Mouse (Mus musculus) kidney, embryonic 16.5 days (tissue): Measurements from ENCODE around the gene Ttl. TPM values are rescaled to one million over a fixed set of nuclear protein-coding genes. Genes with fewer than 3 reads are reported as not detected.
A peak's percentile ranks its signal among the peaks of the same experiment; 100 is the strongest.

Experiments used
- ATAC-seq: fragments of 200-750 bp; cut with Nextera tagmentation; 2 replicates; pipeline ENCODE4 v1.8.0; 2017; ENCODE audit warnings: moderate TSS enrichment; ENCODE audit not compliant: low FRiP score, low TSS enrichment
- H3K27ac ChIP-seq: fragments of 300-500 bp; sonication (generic); 2 replicates; pipeline ENCODE4 v1.5.1; 2014; ENCODE audit warnings: low read length
- H3K27me3 ChIP-seq: fragments of 300-500 bp; sonication (generic); 2 replicates; pipeline ENCODE4 v1.6.1; 2014; ENCODE audit warnings: low read length, control low read depth, mixed read lengths; ENCODE audit not compliant: insufficient read depth
- H3K36me3 ChIP-seq: fragments of 300-500 bp; sonication (generic); 2 replicates; pipeline ENCODE4 v1.6.1; 2014; ENCODE audit warnings: low read length, control low read depth, mixed read lengths; ENCODE audit not compliant: insufficient read depth
- H3K4me1 ChIP-seq: fragments of 300-500 bp; sonication (generic); 2 replicates; pipeline ENCODE4 v1.6.1; 2014; ENCODE audit warnings: low read length, control low read depth, mixed read lengths; ENCODE audit not compliant: insufficient read depth
- H3K4me2 ChIP-seq: fragments of 300-500 bp; sonication (generic); replicated peaks from 2 replicates; pipeline ENCODE4 v1.6.1; 2014; ENCODE audit warnings: low read depth, low read length
- H3K4me3 ChIP-seq: fragments of 300-500 bp; sonication (generic); 2 replicates; pipeline ENCODE4 v1.5.1; 2014; ENCODE audit warnings: mild to moderate bottlenecking, low read length
- H3K9ac ChIP-seq: fragments of 300-500 bp; sonication (generic); replicated peaks from 2 replicates; pipeline ENCODE4 v1.6.1; 2014; ENCODE audit warnings: low read length
- H3K9me3 ChIP-seq: fragments of 300-500 bp; sonication (generic); 2 replicates; pipeline ENCODE4 v1.6.1; 2016; ENCODE audit warnings: low read length, control low read depth
- WGBS: fragments of 180-500 bp; shearing (Covaris S2); extraction: QIAGEN DNeasy Blood & Tissue Kit; methylation state at CpG from one replicate; pipeline ENCODE4 v1.1.7; 2014; 5-methylcytosine and 5-hydroxymethylcytosine counted together
- polyA plus RNA-seq: library from polyadenylated mRNA; unstranded; fragments of >200 nt; fragmentation: Nextera tagmentation; extraction: Ambion mirVana; gene quantifications from 2 replicates; pipeline ENCODE4 v1.2.1, GENCODE M21; 2015

Ttl gene
- polyA plus RNA-seq, 1 experiment from 2014 or later: 13.4 TPM

DNA sequence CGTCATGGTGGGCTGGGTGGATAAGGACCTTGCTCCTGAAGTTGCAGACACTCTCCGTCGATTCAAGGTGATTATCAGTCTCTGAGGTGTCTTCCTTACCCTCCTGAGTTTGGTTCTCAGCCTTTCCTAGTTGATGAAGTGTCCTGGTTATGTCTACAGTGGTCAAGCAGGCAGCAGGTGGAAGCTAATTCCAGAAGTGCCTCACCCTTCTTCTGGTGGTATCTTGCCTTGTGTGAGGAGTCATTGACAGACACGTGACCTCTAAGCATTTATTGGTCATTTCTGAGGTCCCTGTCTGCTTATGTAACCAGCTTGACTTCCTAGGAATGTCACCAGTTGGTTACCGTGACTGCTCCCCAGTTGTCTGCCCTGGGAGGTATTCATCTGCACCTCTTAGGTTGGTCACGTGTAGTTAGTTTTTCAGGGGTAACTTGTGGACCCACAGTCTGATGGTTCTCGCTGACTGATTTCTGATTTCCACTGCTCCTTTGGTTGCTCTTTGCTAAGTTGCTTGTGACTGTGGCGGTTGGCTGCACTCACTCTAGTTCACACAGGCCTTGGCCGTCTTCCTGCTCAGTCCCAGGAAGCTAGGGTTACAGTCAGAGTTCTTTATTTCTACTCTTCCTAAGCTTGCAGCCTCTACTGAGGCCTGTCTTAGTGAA lies 50.1 kb downstream of the Ttl start:
- ATAC-seq: peak; percentile 82
- no peaks in the 10 kb centered on the region for H3K9me3 ChIP-seq
- 84% methylated on average over 9 of the region's 9 CpGs for WGBS
- no peak overlapping the region for H3K9ac ChIP-seq
- H3K36me3 ChIP-seq: peaks cover 77% of the 10 kb centered on the region
- no peaks in the 10 kb centered on the region for H3K27me3 ChIP-seq
- H3K4me3 ChIP-seq: no peak overlapping the region
- no peak overlapping the region for H3K4me2 ChIP-seq
- H3K4me1 ChIP-seq: no peaks in the 10 kb centered on the region; the same call in 1 of the 2 replicates
- H3K27ac ChIP-seq: peak overlapping the region; percentile 81

DNA sequence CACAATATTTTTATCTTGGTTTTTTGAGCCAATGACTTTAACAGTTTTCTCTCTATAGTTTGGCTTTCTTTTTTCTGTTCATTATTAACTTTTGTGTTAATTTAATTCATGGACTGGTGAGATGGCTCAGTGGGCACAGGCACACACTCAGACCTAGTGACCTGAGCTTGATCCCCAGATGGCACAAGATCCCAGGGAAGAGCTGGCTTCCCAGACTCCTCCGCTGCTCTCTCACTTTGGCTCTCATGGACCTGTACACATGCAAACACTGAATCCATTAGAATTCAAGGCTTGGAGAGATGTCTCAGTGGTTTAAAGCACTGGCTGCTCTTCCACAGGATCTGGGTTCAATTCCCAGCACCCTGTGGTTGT lies 50.6 kb downstream of the Ttl start:
- no peaks in the 10 kb centered on the region for H3K27me3 ChIP-seq
- ATAC-seq: peak; percentile 92
- H3K9me3 ChIP-seq: no peaks in the 10 kb centered on the region
- no peak overlapping the region for H3K9ac ChIP-seq
- H3K4me3 ChIP-seq: no peak overlapping the region
- H3K27ac ChIP-seq: peak overlapping the region; percentile 81
- peaks cover 79% of the 10 kb centered on the region for H3K36me3 ChIP-seq
- H3K4me1 ChIP-seq: no peaks in the 10 kb centered on the region; the same call in 1 of the 2 replicates
- no peak overlapping the region for H3K4me2 ChIP-seq
- WGBS: 88% methylated on average over 1 of the region's 1 CpGs

DNA sequence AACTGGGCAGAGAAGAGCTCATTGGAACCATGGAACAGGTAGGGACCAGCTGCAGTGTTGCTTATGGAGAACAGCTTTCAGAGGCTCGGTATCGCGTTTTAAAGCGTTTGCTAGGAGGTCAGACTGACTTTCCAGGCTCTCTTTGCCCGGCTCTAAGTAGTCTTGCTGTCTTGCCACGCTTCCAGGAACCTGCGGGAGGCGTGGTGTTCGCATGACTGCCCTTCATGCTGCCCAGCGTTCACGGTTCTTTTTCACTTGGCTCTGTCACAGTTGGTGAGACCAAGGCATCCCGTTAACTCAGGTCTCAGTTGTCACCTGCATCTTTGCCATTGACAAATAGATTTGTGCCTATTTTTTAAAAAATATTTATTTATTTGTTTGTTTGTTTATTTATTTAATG lies 52.3 kb downstream of the Ttl start:
- no peak overlapping the region for H3K27ac ChIP-seq
- no peak overlapping the region for H3K4me2 ChIP-seq
- no peaks in the 10 kb centered on the region for H3K9me3 ChIP-seq
- WGBS: 81% methylated on average over 12 of the region's 12 CpGs
- H3K9ac ChIP-seq: no peak overlapping the region
- no peaks in the 10 kb centered on the region; the same call in 1 of the 2 replicates for H3K4me1 ChIP-seq
- H3K4me3 ChIP-seq: no peak overlapping the region
- H3K27me3 ChIP-seq: no peaks in the 10 kb centered on the region
- H3K36me3 ChIP-seq: peaks cover 82% of the 10 kb centered on the region
- no peak for ATAC-seq

DNA sequence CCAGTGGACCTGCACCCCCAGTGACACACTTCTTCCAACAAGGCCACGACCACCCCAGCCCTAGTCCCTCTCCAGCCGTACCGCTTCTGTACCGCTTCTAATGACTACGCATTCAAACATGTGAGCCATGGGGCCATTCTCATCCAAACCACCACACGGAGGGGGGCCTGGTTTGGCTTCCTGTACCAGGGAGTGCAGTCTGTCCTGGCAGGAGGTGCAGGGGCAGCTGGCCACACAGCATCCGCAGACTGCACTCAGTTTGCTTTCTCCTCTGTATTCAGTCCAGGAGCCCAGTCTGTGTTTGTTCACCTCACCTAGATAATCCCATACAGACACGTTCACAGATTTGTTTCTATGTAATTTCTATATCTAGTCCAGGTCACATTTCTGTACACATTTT lies 56.2 kb downstream of the Ttl start:
- 94% methylated on average over 8 of the region's 8 CpGs for WGBS
- H3K36me3 ChIP-seq: peaks cover 83% of the 10 kb centered on the region
- no peaks in the 10 kb centered on the region for H3K9me3 ChIP-seq
- H3K9ac ChIP-seq: no peak overlapping the region
- no peak overlapping the region for H3K4me2 ChIP-seq
- ATAC-seq: no peak
- no peak overlapping the region for H3K4me3 ChIP-seq
- no peaks in the 10 kb centered on the region for H3K27me3 ChIP-seq
- H3K27ac ChIP-seq: no peak overlapping the region
- H3K4me1 ChIP-seq: no peaks in the 10 kb centered on the region

DNA sequence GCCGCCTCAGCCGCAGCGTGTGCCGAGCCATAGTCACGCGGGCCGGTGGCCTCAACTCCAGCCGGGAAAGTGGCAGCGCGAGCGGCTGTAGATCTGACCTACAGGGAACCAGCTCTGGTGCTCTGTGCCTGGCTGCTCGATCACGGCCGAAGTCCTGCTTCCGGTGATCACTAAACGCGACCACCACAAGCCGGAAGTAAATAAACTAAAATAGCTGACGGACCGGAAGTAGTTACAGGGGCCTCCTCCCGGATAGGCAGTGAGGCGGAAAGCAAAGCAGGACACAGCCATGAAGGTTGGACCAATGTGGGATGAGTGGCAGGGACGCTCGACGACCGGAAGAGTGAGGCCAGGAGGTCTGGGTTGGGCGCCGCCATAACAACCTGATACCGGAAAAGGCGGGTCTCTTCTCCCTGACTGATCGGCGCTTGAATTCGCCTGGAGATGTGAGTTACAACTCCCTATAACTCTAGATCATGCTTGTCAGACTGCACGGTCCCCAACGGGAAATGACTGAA lies 63.7 kb downstream of the Ttl start, which contains the start of gene Chchd5:
Gene Chchd5, plus strand, starts transcription at position 289 of the 518 bp plus-strand sequence.
- peaks cover 12% of the 10 kb centered on the region for H3K4me1 ChIP-seq
- peak within 1 kb of the TSS; percentile 85 for H3K9ac ChIP-seq
- peaks cover 60% of the 10 kb centered on the region for H3K36me3 ChIP-seq
- peaks cover 12% of the 10 kb centered on the region for H3K9me3 ChIP-seq
- WGBS: 0% methylated on average over 35 of the region's 35 CpGs
- peak within 1 kb of the TSS; percentile 69 for H3K4me2 ChIP-seq
- peak within 1 kb of the TSS; percentile 98 for H3K27ac ChIP-seq
- peak; percentile 100 for ATAC-seq
- peak within 1 kb of the TSS; percentile 73 for H3K4me3 ChIP-seq
- H3K27me3 ChIP-seq: no peaks in the 10 kb centered on the region

DNA sequence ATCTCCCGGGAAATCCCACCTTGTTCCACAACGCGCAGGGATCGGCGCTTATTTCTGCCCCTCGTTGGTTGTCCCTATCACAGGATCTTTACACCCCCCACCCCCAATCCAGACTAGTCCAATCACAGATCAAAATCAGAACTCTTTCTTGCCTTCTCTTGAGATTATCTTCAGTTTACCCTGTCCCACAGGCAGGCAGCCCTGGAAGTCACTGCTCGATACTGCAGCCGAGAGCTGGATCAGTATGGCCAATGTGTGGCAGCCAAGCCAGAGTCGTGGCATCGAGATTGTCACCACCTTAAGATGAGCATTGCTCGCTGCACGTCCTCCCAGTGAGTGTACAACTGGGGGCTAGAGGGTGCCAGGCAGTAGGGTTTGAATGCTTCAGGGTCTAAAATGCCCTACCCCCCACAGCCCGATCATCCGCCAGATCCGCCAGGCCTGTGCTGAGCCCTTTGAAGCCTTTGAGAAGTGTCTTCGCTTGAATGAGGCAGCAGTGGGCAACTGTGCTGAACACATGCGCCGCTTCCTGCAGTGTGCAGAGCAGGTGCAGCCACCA lies 64.3 kb downstream of the Ttl start:
- Histone ChIP-seq H3K9ac (peak overlapping the region; percentile 74), H3K4me2 (peak overlapping the region; percentile 69), H3K27ac (peak overlapping the region; percentile 98), H3K4me1 (peaks cover 12% of the 10 kb centered on the region), H3K36me3 (peaks cover 54% of the 10 kb centered on the region), H3K4me3 (peak overlapping the region; percentile 73), H3K9me3 (peaks cover 12% of the 10 kb centered on the region), H3K27me3 (no peaks in the 10 kb centered on the region)
- ATAC-seq: peak; percentile 29
- WGBS: 42% methylated on average over 18 of the region's 18 CpGs

DNA sequence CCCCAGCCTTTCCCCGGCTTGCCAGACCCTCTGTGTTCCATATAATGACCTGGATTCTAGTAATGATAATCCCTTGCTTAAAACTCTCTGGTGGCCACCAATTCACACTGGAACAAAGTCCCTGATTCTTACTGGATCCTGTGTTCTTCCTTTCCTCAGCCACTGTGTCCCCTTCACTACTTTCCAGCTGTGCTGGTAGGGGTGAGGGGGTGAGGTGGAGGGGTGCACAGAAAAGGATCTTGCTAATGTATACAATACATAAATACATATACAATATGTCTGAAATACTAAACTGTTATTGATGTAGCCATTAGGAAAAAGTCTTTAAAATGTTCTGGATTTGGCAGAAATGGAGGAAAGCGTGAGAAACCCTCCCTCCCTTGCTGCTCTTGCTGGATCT lies 65.0 kb downstream of the Ttl start:
- Histone ChIP-seq H3K9ac (no peak overlapping the region), H3K36me3 (peaks cover 47% of the 10 kb centered on the region), H3K9me3 (peaks cover 12% of the 10 kb centered on the region), H3K4me2 (peak overlapping the region; percentile 69), H3K27me3 (no peaks in the 10 kb centered on the region), H3K4me1 (peaks cover 12% of the 10 kb centered on the region), H3K4me3 (0 out of 2 replicates have a peak overlapping the region, but pooled peaks have one; percentile 73), H3K27ac (no peak overlapping the region)
- ATAC-seq: no peak
- WGBS: 96% methylated on average over 2 of the region's 2 CpGs

DNA sequence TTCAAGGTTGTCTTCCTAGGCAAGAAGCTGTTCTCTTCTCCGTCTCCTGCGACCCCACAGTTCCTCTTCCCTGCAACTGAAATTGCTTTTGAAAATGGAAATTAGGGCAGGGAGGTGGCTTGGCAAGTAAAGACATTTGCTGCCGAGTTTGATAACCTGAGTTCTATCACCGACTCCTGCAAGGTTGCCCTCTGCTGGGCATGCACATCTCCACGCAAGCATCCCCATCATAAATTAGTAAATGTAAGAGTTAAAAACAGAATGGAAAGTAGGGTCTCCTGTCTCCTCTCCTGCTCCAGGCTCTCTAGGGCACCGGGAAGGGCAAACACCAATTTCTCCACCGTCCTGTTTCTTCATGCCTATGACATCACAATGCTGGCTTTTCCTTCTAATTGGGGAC lies 66.5 kb downstream of the Ttl start:
- Histone ChIP-seq H3K9ac (no peak overlapping the region), H3K36me3 (peaks cover 34% of the 10 kb centered on the region), H3K27me3 (no peaks in the 10 kb centered on the region), H3K4me3 (no peak overlapping the region), H3K9me3 (peaks cover 12% of the 10 kb centered on the region), H3K4me1 (peaks cover 12% of the 10 kb centered on the region), H3K27ac (no peak overlapping the region), H3K4me2 (no peak overlapping the region)
- 94% methylated on average over 7 of the region's 7 CpGs for WGBS
- no peak for ATAC-seq

DNA sequence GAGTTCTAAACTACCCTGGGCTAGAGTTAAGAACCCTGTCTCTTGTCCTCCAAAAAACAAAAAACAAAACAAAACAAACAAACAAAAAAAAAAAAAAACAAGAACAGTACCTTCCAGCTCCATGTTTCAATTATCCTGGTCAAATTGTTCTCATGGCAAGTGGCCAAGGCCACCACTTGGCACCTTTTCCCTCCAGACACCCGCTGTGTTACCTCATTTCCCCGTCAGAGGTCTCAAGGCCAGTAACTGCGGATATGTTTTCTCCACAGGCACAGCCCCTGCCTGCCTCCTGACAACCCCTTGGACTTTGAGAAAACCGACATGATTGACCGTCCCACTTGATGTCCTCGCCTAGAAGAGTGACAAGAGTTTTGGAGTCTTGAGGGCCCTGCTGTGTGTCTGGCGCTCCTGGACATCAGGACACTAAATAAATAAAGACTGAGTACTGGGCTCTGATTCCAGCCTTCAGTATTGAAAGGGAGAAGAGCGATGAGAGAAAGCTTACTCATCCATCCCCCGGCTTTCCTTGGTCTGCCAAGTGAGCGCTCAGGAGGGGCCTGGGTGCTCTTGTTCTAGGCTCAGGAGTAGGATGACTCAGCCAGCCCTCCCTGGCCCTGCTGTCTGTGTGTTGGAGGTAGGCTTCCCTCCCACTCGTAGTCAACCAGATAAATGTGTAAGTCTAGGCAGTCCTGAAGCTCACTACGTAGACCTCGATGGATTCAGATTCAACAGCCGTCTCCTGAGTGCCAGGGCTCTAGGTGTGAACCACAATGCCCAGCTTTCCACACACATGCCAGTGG lies 67.5 kb downstream of the Ttl start:
- Histone ChIP-seq H3K9ac (no peak overlapping the region), H3K27me3 (no peaks in the 10 kb centered on the region), H3K36me3 (peaks cover 25% of the 10 kb centered on the region), H3K4me3 (no peak overlapping the region), H3K4me2 (no peak overlapping the region), H3K4me1 (peaks cover 12% of the 10 kb centered on the region), H3K9me3 (peaks cover 12% of the 10 kb centered on the region), H3K27ac (no peak overlapping the region)
- 96% methylated on average over 14 of the region's 14 CpGs for WGBS
- ATAC-seq: no peak
